ENCODE assay signal across 15 mouse cellular contexts in the genomic region with DNA sequence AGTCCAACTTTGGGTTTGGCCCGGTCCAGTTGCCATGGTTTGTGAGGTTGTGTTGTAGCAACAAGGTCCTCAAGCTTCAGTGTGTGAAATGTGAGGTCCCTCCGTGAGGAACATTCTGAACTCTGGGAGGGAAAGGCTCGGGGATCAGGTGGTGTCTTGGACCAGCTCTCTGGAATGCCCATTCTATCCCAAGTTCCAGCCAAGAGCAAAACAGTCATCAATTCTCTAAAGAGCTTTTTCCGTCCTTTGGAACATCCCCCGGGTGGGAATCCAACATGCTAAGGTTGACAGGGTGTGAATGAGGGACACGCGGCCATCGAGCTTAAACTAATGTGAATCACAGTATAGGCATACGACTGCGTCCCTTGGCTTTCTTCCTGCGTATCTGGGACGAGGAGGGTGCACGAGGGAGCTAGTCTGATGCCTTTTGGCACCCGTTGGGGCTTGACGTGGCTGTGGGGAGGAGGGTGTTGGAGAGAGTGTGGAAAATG.
DNase-seq lines count a peak whose midpoint lies in the region; ATAC-seq and TF ChIP-seq lines count a peak whose summit lies in the region.
"Had no signal": no experiment of that assay in that cellular context is flagged by ENCODE, and none has a peak within 500 bp of the region (broad histone marks: within the 10 kb centered on the region; RNA-seq: fewer than 3 reads in every experiment).

No protein-coding gene starts in this region.

- H3K36me3 ChIP-seq in testis, adult 2 months (ENCODE audit: control insufficient read depth, insufficient read depth, low read length), result no peaks in the 10 kb centered on the region
- H3K36me3 ChIP-seq: heart, embryonic 13.5 days; liver, embryonic 13.5 days; midbrain, embryonic 12.5 days had no signal

- H3K27me3 ChIP-seq in testis, adult 2 months (ENCODE audit: control insufficient read depth, insufficient read depth, low read length), result no peaks in the 10 kb centered on the region
- H3K27me3 ChIP-seq: forebrain, embryonic 13.5 days; heart, embryonic 13.5 days; liver, embryonic 13.5 days; midbrain, embryonic 12.5 days had no signal

- no peak for ATAC-seq in erythroid progenitor cell, adult 5-6 weeks (replicated peaks; ENCODE audit: low FRiP score, poor library complexity, severe bottlenecking)
- ATAC-seq: forebrain, embryonic 13.5 days; hindbrain, postnatal 0 days had no signal

- no peak for TF ChIP-seq CTCF in testis, adult 2 months (IDR thresholded peaks at IDR 0.05; ENCODE audit: control insufficient read depth, insufficient read depth, insufficient replicate concordance, low read depth, low read length)

- no peak for DNase-seq in testis, postnatal 14 days (ENCODE audit: low spot score)
- peak; percentile 70 for DNase-seq in gastrocnemius, postnatal 10 days
- DNase-seq in heart, postnatal 4 days, result peak; percentile 73
- DNase-seq in yolk sac, embryonic 10.5 days (ENCODE audit: low spot score), result no peak
- no peak for DNase-seq in right cerebral cortex, adult 2 months (ENCODE audit: low spot score in 2 of 2)
- DNase-seq: adrenal gland, postnatal 10 days; liver, embryonic 13.5 days; retina, postnatal 1 day had no signal

- TF ChIP-seq POLR2A in testis, adult 2 months (IDR thresholded peaks at IDR 0.05; ENCODE audit: control insufficient read depth, low read depth, low read length), result no peak

- no peak overlapping the region for H3K4me3 ChIP-seq in testis, adult 2 months (ENCODE audit: control insufficient read depth, low read depth, low read length)
- H3K4me3 ChIP-seq: forebrain, embryonic 13.5 days; heart, embryonic 13.5 days; liver, embryonic 13.5 days; midbrain, embryonic 12.5 days had no signal

- H3K4me1 ChIP-seq in testis, adult 2 months (ENCODE audit: control insufficient read depth, insufficient read depth, low read length), result no peaks in the 10 kb centered on the region
- H3K4me1 ChIP-seq: forebrain, embryonic 13.5 days; heart, embryonic 13.5 days; liver, embryonic 13.5 days; midbrain, embryonic 12.5 days had no signal

- H3K27ac ChIP-seq in testis, adult 2 months (ENCODE audit: control insufficient read depth, insufficient read depth, low read depth, low read length), result peak overlapping the region; percentile 48
- H3K27ac ChIP-seq: forebrain, embryonic 13.5 days; heart, embryonic 13.5 days; hindbrain, postnatal 0 days; kidney, postnatal 0 days; liver, embryonic 13.5 days; midbrain, embryonic 12.5 days had no signal

Comparison
In these comparisons a context has a peak if more than half of its experiments do, and no peak if none do; other contexts are left out.
1. DNase-seq: peak in gastrocnemius, postnatal 10 days (single experiment) and heart, postnatal 4 days (single experiment); none in testis, postnatal 14 days (single experiment), yolk sac, embryonic 10.5 days (single experiment) and right cerebral cortex, adult 2 months (0 of 2).